Mouse (Mus musculus) kidney, adult 2 months (tissue): ENCODE measurements at regions not wholly inside any gene's neighbourhood (a gene's known extent, or its start where the extent isn't known, plus 50 kb on each side); places are given as distances from the start of the nearest gene placed in this dataset.

Experiments
- CTCF ChIP-seq: fragments of 200-500 bp; conservative IDR thresholded peaks from 2 replicates; pipeline ENCODE4 v1.5.1; 2011; ENCODE audit warnings: low read depth, mild to moderate bottlenecking, control low read depth, low read length, moderate library complexity, mixed read lengths; ENCODE audit not compliant: insufficient read depth, insufficient read length
- POLR2A ChIP-seq: fragments of 200-500 bp; IDR thresholded peaks from one replicate; pipeline ENCODE4 v1.6.1; 2011; ENCODE audit warnings: low read depth, low read length, control low read depth

GRCm38 (mm10) chr13:44583614-44584013, 145.7 kb upstream of the Jarid2 start:
- TF ChIP-seq CTCF (no peak), POLR2A (no peak)
